ENCODE assay signal across 8 mouse cellular contexts in genomic region chr4:120826418-120826817, GRCm38 (mm10). TPM values are rescaled to one million over a fixed set of nuclear protein-coding genes. Genes with fewer than 3 reads are reported as not detected.
A peak's percentile ranks its signal among the peaks of the same experiment; 100 is the strongest.
DNase-seq lines count a peak whose midpoint lies in the region; ATAC-seq and TF ChIP-seq lines count a peak whose summit lies in the region.

No protein-coding gene starts in this region.

- H3K27me3 ChIP-seq in lung, embryonic 14.5 days (ENCODE audit: insufficient read depth, low read length), result no peaks in the 10 kb centered on the region
- H3K27me3 ChIP-seq in limb, embryonic 13.5 days, result no peaks in the 10 kb centered on the region
- no peaks in the 10 kb centered on the region for H3K27me3 ChIP-seq in neural tube, embryonic 15.5 days (replicated peaks)

- WGBS in lung, embryonic 14.5 days, result 81% methylated on average over 6 of the region's 6 CpGs
- WGBS in limb, embryonic 13.5 days, result 94% methylated on average over 6 of the region's 6 CpGs
- WGBS in neural tube, embryonic 15.5 days, result 94% methylated on average over 6 of the region's 6 CpGs

- H3K9me3 ChIP-seq in lung, embryonic 14.5 days (ENCODE audit: low read depth, low read length), result no peaks in the 10 kb centered on the region
- H3K9me3 ChIP-seq in limb, embryonic 13.5 days, result no peaks in the 10 kb centered on the region
- H3K9me3 ChIP-seq in neural tube, embryonic 15.5 days (replicated peaks), result no peaks in the 10 kb centered on the region

- peak overlapping the region; percentile 77 for H3K4me3 ChIP-seq in lung, embryonic 14.5 days (ENCODE audit: low read depth, low read length)
- peak overlapping the region; percentile 72 for H3K4me3 ChIP-seq in limb, embryonic 13.5 days
- H3K4me3 ChIP-seq in neural tube, embryonic 15.5 days (replicated peaks), result peak overlapping the region; percentile 76

- intact Hi-C loops in left cerebral cortex, postnatal 25 days (cut with DNase I), result no loop called here

- TF ChIP-seq CTCF in lung, embryonic 14.5 days (IDR thresholded peaks at IDR 0.05; ENCODE audit: low read depth), result no peak

- peak overlapping the region; percentile 88 for H3K4me2 ChIP-seq in lung, embryonic 14.5 days
- H3K4me2 ChIP-seq in limb, embryonic 13.5 days (replicated peaks), result peak overlapping the region; percentile 81
- H3K4me2 ChIP-seq in neural tube, embryonic 15.5 days, result peak overlapping the region; percentile 73

- no peaks in the 10 kb centered on the region for H3K36me3 ChIP-seq in lung, embryonic 14.5 days (ENCODE audit: insufficient read depth)
- no peaks in the 10 kb centered on the region for H3K36me3 ChIP-seq in limb, embryonic 13.5 days
- no peaks in the 10 kb centered on the region for H3K36me3 ChIP-seq in neural tube, embryonic 15.5 days

- H3K27ac ChIP-seq in lung, embryonic 14.5 days (ENCODE audit: low read depth), result peak overlapping the region; percentile 100
- H3K27ac ChIP-seq in limb, embryonic 13.5 days, result peak overlapping the region; percentile 28; the same call in 1 of the 2 replicates
- peak overlapping the region; percentile 100 for H3K27ac ChIP-seq in neural tube, embryonic 15.5 days (replicated peaks)

- H3K9ac ChIP-seq in lung, embryonic 14.5 days, result no peak overlapping the region
- no peak overlapping the region for H3K9ac ChIP-seq in limb, embryonic 13.5 days
- H3K9ac ChIP-seq in neural tube, embryonic 15.5 days (replicated peaks), result no peak overlapping the region

- peaks cover 8% of the 10 kb centered on the region; the same call in 1 of the 2 replicates for H3K4me1 ChIP-seq in lung, embryonic 14.5 days (ENCODE audit: insufficient read depth)
- H3K4me1 ChIP-seq in limb, embryonic 13.5 days, result peaks cover 22% of the 10 kb centered on the region
- peaks cover 28% of the 10 kb centered on the region for H3K4me1 ChIP-seq in neural tube, embryonic 15.5 days

- no peak for ATAC-seq in lung, embryonic 14.5 days (ENCODE audit: insufficient read depth)
- ATAC-seq in limb, embryonic 13.5 days (ENCODE audit: low FRiP score, low read depth), result no peak
- no peak for ATAC-seq in neural tube, embryonic 15.5 days (ENCODE audit: low FRiP score)

- DNase-seq in cerebellum, adult 11-12 months, result peak; percentile 54
- no peak for DNase-seq in cerebellum, adult 11 months
- DNase-seq in lung, embryonic 14.5 days, result no peak
- no peak for DNase-seq in lung, postnatal 4 days
- DNase-seq in gastrocnemius, postnatal 10 days, result no peak
- DNase-seq in left cerebral cortex, postnatal 25 days (ENCODE audit: low spot score in 2 of 2), result no peak

RNA-seq across cellular contexts. Expression of gene Nfyc, which starts 5.0 kb away (rescaled TPM):
- polyA plus RNA-seq in lung, embryonic 14.5 days (2014; fragmentation: Nextera tagmentation; extraction: Ambion mirVana), result 113 and 114 TPM in 2 replicates
- polyA plus RNA-seq in limb, embryonic 13.5 days (2015; fragmentation: Nextera tagmentation; extraction: Ambion mirVana), result 105 and 109 TPM in 2 replicates
- polyA plus RNA-seq in neural tube, embryonic 15.5 days (2015; fragmentation: Nextera tagmentation; extraction: Ambion mirVana), result 83.0 and 86.8 TPM in 2 replicates
- 10 to 100 TPM; 47.2 to 55.8 TPM for total RNA-seq in gastrocnemius, postnatal 10 days (2021)
- total RNA-seq in left cerebral cortex, postnatal 25 days (2021), result 10 to 100 TPM; 44.0 to 47.9 TPM

RNA-seq across cellular contexts. Expression of gene Rims3, which starts 28.2 kb away (rescaled TPM):
- 0.70 and 1.1 TPM in 2 replicates for polyA plus RNA-seq in lung, embryonic 14.5 days (2014; fragmentation: Nextera tagmentation; extraction: Ambion mirVana)
- 0.41 and 0.66 TPM in 2 replicates for polyA plus RNA-seq in limb, embryonic 13.5 days (2015; fragmentation: Nextera tagmentation; extraction: Ambion mirVana)
- 18.8 and 23.3 TPM in 2 replicates for polyA plus RNA-seq in neural tube, embryonic 15.5 days (2015; fragmentation: Nextera tagmentation; extraction: Ambion mirVana)
- total RNA-seq in gastrocnemius, postnatal 10 days (2021), result under 1 TPM; 0.20 to 0.40 TPM
- 100 to 1,000 TPM in 1 of 2 experiments, 10 to 100 TPM in 1; 94.9 to 115 TPM for total RNA-seq in left cerebral cortex, postnatal 25 days (2021)

Comparison
In these comparisons a context has a peak if more than half of its experiments do, and no peak if none do; other contexts are left out.
1. H3K27ac ChIP-seq: peak in every context shown above with its lines; median percentile 100 in lung, embryonic 14.5 days; 100 in neural tube, embryonic 15.5 days; 28 in limb, embryonic 13.5 days.